Mouse (Mus musculus) thymus, adult 2 months (tissue): ENCODE measurements around the gene Rpn2.

Source experiments
- CTCF ChIP-seq: fragments of 200-500 bp; IDR thresholded peaks from 2 replicates; pipeline ENCODE4 v1.5.1; 2012; ENCODE audit warnings: mild to moderate bottlenecking, control low read depth, low read length, moderate library complexity, borderline replicate concordance; ENCODE audit not compliant: control insufficient read depth, poor library complexity, insufficient read depth; ENCODE audit errors: extremely low read depth
- POLR2A ChIP-seq: fragments of 200-500 bp; IDR thresholded peaks from 2 replicates; pipeline ENCODE4 v1.6.1; 2012; ENCODE audit warnings: mild to moderate bottlenecking, low read length, control low read depth, moderate library complexity; ENCODE audit not compliant: control insufficient read depth, poor library complexity, insufficient read depth; ENCODE audit errors: extremely low read depth

DNA sequence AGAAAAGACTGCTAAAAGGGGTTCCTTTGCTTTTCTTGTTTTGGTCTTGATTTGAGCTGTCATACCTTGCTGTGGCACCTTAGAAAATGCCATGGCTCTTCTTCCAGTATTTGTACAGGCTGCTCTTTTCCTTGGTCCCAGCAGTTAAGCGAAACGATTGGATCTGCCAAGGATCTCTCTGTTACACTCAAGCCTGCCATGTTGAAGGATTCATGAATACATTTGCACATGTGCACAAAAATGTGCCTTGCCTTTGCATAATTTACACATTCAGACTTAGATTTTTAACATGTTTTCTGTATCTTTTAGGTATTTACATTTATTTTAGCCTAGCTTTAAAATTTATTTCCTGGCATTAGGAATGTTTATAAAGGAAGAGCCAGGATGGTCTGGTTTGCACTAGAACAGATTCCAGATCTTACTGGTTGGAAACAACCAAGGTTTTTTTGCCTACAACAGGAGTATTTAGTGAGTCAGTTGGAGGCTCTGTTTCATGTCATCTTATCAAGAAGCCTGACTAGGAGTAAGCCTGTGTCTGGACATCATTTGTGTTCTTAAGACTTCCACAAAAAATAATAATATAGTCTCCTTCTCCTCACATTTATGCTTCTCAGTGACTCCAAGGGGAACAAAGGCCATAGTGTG lies 29.6 kb downstream of the Rpn2 start:
- TF ChIP-seq CTCF (no peak), POLR2A (no peak)
